Mouse (Mus musculus): ENCODE data around the gene Lpp. TPM values are rescaled to one million over a fixed set of nuclear protein-coding genes. Genes with fewer than 3 reads are reported as not detected.

The Lpp gene
- polyA plus RNA-seq, 1 experiment from 2014 or later = 10.3 TPM

GRCm38 (mm10) chr16:24785651-24786050 is 392.3 kb downstream of the Lpp start:
- H3K27me3 ChIP-seq (ENCODE audit: control insufficient read depth, insufficient read depth, low read depth, low read length) = no peaks in the 10 kb centered on the region
- no peak overlapping the region for H3K4me3 ChIP-seq (ENCODE audit: low read depth, low read length)
- no peak overlapping the region for H3K27ac ChIP-seq (ENCODE audit: low read length)
- H3K4me2 ChIP-seq (ENCODE audit: low read depth, low read length) = no peak overlapping the region
- H3K9me3 ChIP-seq (replicated peaks; ENCODE audit: control insufficient read depth, low read length) = no peaks in the 10 kb centered on the region
- ATAC-seq (ENCODE audit: low read depth) = no peak
- H3K4me1 ChIP-seq (ENCODE audit: control insufficient read depth, low read depth, low read length) = no peaks in the 10 kb centered on the region
- whole genome bisulfite sequencing (ENCODE audit: insufficient replicate concordance) = 38% methylated on average over 1 of the region's 1 CpGs
- H3K36me3 ChIP-seq (ENCODE audit: control insufficient read depth, insufficient read depth) = no peaks in the 10 kb centered on the region
- H3K9ac ChIP-seq (ENCODE audit: low read depth, low read length) = no peak overlapping the region

GRCm38 (mm10) chr16:24788973-24789372 is 395.7 kb downstream of the Lpp start:
- ATAC-seq (ENCODE audit: low read depth) = no peak
- Histone ChIP-seq H3K4me2 (ENCODE audit: low read depth, low read length) (no peak overlapping the region), H3K4me1 (ENCODE audit: control insufficient read depth, low read depth, low read length) (no peaks in the 10 kb centered on the region), H3K4me3 (ENCODE audit: low read depth, low read length) (no peak overlapping the region), H3K9ac (ENCODE audit: low read depth, low read length) (no peak overlapping the region), H3K9me3 (replicated peaks; ENCODE audit: control insufficient read depth, low read length) (no peaks in the 10 kb centered on the region), H3K36me3 (ENCODE audit: control insufficient read depth, insufficient read depth) (no peaks in the 10 kb centered on the region), H3K27me3 (ENCODE audit: control insufficient read depth, insufficient read depth, low read depth, low read length) (no peaks in the 10 kb centered on the region), H3K27ac (ENCODE audit: low read length) (no peak overlapping the region)
- WGBS (ENCODE audit: insufficient replicate concordance) = 58% methylated on average over 3 of the region's 3 CpGs

- Histone ChIP-seq H3K4me2 (ENCODE audit: low read depth, low read length) (no peak overlapping the region), H3K9me3 (replicated peaks; ENCODE audit: control insufficient read depth, low read length) (no peaks in the 10 kb centered on the region), H3K27ac (ENCODE audit: low read length) (no peak overlapping the region), H3K9ac (ENCODE audit: low read depth, low read length) (no peak overlapping the region), H3K4me1 (ENCODE audit: control insufficient read depth, low read depth, low read length) (no peaks in the 10 kb centered on the region), H3K4me3 (ENCODE audit: low read depth, low read length) (no peak overlapping the region), H3K36me3 (ENCODE audit: control insufficient read depth, insufficient read depth) (no peaks in the 10 kb centered on the region), H3K27me3 (ENCODE audit: control insufficient read depth, insufficient read depth, low read depth, low read length) (no peaks in the 10 kb centered on the region)
- 85% methylated on average over 1 of the region's 1 CpGs for WGBS (ENCODE audit: insufficient replicate concordance)
- no peak for ATAC-seq (ENCODE audit: low read depth)
Observed at GRCm38 (mm10) chr16:24791387-24791786, 398.1 kb downstream of the Lpp start.

GRCm38 (mm10) chr16:24791984-24792383 is 398.7 kb downstream of the Lpp start:
- no peaks in the 10 kb centered on the region for H3K27me3 ChIP-seq (ENCODE audit: control insufficient read depth, insufficient read depth, low read depth, low read length)
- H3K36me3 ChIP-seq (ENCODE audit: control insufficient read depth, insufficient read depth) = no peaks in the 10 kb centered on the region
- no peak overlapping the region for H3K9ac ChIP-seq (ENCODE audit: low read depth, low read length)
- no peak overlapping the region for H3K4me2 ChIP-seq (ENCODE audit: low read depth, low read length)
- no peak for ATAC-seq (ENCODE audit: low read depth)
- H3K4me3 ChIP-seq (ENCODE audit: low read depth, low read length) = no peak overlapping the region
- 71% methylated on average over 4 of the region's 4 CpGs for WGBS (ENCODE audit: insufficient replicate concordance)
- H3K4me1 ChIP-seq (ENCODE audit: control insufficient read depth, low read depth, low read length) = no peaks in the 10 kb centered on the region
- H3K27ac ChIP-seq (ENCODE audit: low read length) = no peak overlapping the region
- H3K9me3 ChIP-seq (replicated peaks; ENCODE audit: control insufficient read depth, low read length) = no peaks in the 10 kb centered on the region

- Histone ChIP-seq H3K9me3 (replicated peaks; ENCODE audit: control insufficient read depth, low read length) (no peaks in the 10 kb centered on the region), H3K9ac (ENCODE audit: low read depth, low read length) (no peak overlapping the region), H3K4me3 (ENCODE audit: low read depth, low read length) (no peak overlapping the region), H3K4me1 (ENCODE audit: control insufficient read depth, low read depth, low read length) (no peaks in the 10 kb centered on the region), H3K36me3 (ENCODE audit: control insufficient read depth, insufficient read depth) (no peaks in the 10 kb centered on the region), H3K4me2 (ENCODE audit: low read depth, low read length) (no peak overlapping the region), H3K27me3 (ENCODE audit: control insufficient read depth, insufficient read depth, low read depth, low read length) (no peaks in the 10 kb centered on the region), H3K27ac (ENCODE audit: low read length) (no peak overlapping the region)
- WGBS (ENCODE audit: insufficient replicate concordance) = 72% methylated on average over 4 of the region's 4 CpGs
- ATAC-seq (ENCODE audit: low read depth) = no peak
Observed at GRCm38 (mm10) chr16:24792836-24793235, 399.5 kb downstream of the Lpp start.

GRCm38 (mm10) chr16:24794665-24795064 is 401.4 kb downstream of the Lpp start:
- Histone ChIP-seq H3K9me3 (replicated peaks; ENCODE audit: control insufficient read depth, low read length) (no peaks in the 10 kb centered on the region), H3K4me3 (ENCODE audit: low read depth, low read length) (no peak overlapping the region), H3K36me3 (ENCODE audit: control insufficient read depth, insufficient read depth) (no peaks in the 10 kb centered on the region), H3K4me2 (ENCODE audit: low read depth, low read length) (no peak overlapping the region), H3K9ac (ENCODE audit: low read depth, low read length) (no peak overlapping the region), H3K27ac (ENCODE audit: low read length) (no peak overlapping the region), H3K4me1 (ENCODE audit: control insufficient read depth, low read depth, low read length) (no peaks in the 10 kb centered on the region), H3K27me3 (ENCODE audit: control insufficient read depth, insufficient read depth, low read depth, low read length) (no peaks in the 10 kb centered on the region)
- ATAC-seq (ENCODE audit: low read depth) = no peak
- 37% methylated on average over 2 of the region's 2 CpGs for WGBS (ENCODE audit: insufficient replicate concordance)

DNA sequence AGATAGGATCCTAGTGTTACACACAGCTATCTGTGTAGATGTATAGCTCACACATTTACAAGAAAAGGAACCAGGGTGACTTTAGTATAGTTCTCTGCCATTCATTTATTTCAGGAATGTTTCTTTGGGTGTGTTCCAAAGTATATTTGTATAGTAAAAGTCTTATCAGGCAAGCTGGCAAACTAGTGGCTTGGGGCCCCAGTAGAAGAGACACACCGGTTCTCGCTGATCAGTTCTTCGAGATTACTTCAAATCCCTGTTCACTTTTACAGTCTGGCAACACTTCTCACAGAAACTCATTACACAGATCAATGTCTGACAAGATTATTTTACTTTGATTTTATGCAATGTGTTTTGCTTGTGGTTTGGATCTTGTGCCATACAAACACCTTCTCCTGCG is 408.0 kb downstream of the Lpp start:
- H3K4me1 ChIP-seq (ENCODE audit: control insufficient read depth, low read depth, low read length) = no peaks in the 10 kb centered on the region
- no peaks in the 10 kb centered on the region for H3K9me3 ChIP-seq (replicated peaks; ENCODE audit: control insufficient read depth, low read length)
- H3K9ac ChIP-seq (ENCODE audit: low read depth, low read length) = no peak overlapping the region
- no peak overlapping the region for H3K4me2 ChIP-seq (ENCODE audit: low read depth, low read length)
- no peak overlapping the region for H3K27ac ChIP-seq (ENCODE audit: low read length)
- ATAC-seq (ENCODE audit: low read depth) = no peak
- H3K4me3 ChIP-seq (ENCODE audit: low read depth, low read length) = no peak overlapping the region
- WGBS (ENCODE audit: insufficient replicate concordance) = 55% methylated on average over 4 of the region's 4 CpGs
- H3K36me3 ChIP-seq (ENCODE audit: control insufficient read depth, insufficient read depth) = no peaks in the 10 kb centered on the region
- no peaks in the 10 kb centered on the region for H3K27me3 ChIP-seq (ENCODE audit: control insufficient read depth, insufficient read depth, low read depth, low read length)

DNA sequence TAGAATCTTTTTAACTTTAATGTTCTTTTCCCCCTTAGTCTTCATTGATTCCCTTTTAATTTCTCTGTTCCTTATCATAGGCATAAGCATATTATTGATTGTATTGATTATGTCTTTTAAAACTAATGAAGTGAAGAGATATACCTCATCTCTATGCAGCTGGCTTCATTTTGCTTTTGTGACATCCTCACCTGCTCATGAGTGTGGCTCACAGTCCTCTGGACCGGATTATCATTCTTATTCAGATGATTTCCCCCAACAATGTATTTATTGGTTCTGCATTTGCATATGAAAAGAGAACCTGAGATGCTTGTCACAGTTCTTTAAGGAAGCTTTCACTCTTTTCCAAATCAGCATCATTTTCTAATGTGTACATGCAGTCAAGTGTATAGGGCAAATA is 408.5 kb downstream of the Lpp start:
- Histone ChIP-seq H3K9ac (ENCODE audit: low read depth, low read length) (no peak overlapping the region), H3K27me3 (ENCODE audit: control insufficient read depth, insufficient read depth, low read depth, low read length) (no peaks in the 10 kb centered on the region), H3K9me3 (replicated peaks; ENCODE audit: control insufficient read depth, low read length) (no peaks in the 10 kb centered on the region), H3K4me2 (ENCODE audit: low read depth, low read length) (no peak overlapping the region), H3K36me3 (ENCODE audit: control insufficient read depth, insufficient read depth) (no peaks in the 10 kb centered on the region), H3K4me3 (ENCODE audit: low read depth, low read length) (no peak overlapping the region), H3K4me1 (ENCODE audit: control insufficient read depth, low read depth, low read length) (no peaks in the 10 kb centered on the region), H3K27ac (ENCODE audit: low read length) (no peak overlapping the region)
- no peak for ATAC-seq (ENCODE audit: low read depth)
- 70% methylated on average over 1 of the region's 1 CpGs for WGBS (ENCODE audit: insufficient replicate concordance)

DNA sequence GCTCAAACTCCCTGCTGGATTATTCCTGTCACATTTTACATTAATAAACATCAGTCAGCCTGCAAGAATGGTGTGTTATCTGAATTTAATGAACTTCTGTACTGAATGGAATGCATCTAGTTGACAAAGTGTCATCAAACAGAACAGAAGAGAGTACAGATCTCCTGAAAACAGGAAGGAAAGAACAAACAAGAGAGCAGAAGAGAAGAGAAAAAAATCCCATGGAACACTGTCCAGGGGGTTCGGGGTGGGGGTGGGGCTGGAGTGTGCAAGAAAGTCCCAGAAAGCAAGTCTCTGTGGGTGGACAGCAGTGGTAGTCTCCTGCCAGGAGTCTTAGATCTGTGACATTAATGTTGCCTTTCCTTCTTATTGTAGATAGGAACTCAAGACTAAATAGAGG is 412.8 kb downstream of the Lpp start:
- no peak overlapping the region for H3K4me3 ChIP-seq (ENCODE audit: low read depth, low read length)
- no peaks in the 10 kb centered on the region for H3K4me1 ChIP-seq (ENCODE audit: control insufficient read depth, low read depth, low read length)
- no peak overlapping the region for H3K4me2 ChIP-seq (ENCODE audit: low read depth, low read length)
- 76% methylated on average over 1 of the region's 1 CpGs for WGBS (ENCODE audit: insufficient replicate concordance)
- no peak overlapping the region for H3K27ac ChIP-seq (ENCODE audit: low read length)
- ATAC-seq (ENCODE audit: low read depth) = no peak
- H3K27me3 ChIP-seq (ENCODE audit: control insufficient read depth, insufficient read depth, low read depth, low read length) = no peaks in the 10 kb centered on the region
- H3K36me3 ChIP-seq (ENCODE audit: control insufficient read depth, insufficient read depth) = no peaks in the 10 kb centered on the region
- no peaks in the 10 kb centered on the region for H3K9me3 ChIP-seq (replicated peaks; ENCODE audit: control insufficient read depth, low read length)
- no peak overlapping the region for H3K9ac ChIP-seq (ENCODE audit: low read depth, low read length)

DNA sequence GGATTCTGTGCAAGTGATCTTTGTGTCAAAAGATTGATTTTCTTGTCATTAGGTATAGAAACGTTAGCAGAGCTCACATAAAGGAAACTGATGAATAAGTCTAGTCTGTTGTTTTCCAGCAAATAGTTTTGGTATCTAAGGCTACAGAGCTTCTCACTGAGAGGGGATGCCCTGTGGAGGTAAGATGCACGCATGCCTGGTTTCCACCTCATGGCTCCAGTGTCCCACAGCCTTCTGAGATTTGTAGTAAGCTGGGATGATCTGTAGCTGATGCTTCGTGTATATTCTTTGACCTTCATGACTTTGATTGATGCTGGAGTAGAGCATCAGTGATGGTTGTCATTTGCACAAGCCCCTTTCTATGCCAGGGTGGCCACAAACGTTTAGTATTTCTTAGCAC is 414.3 kb downstream of the Lpp start:
- H3K4me3 ChIP-seq (ENCODE audit: low read depth, low read length) = no peak overlapping the region
- H3K27me3 ChIP-seq (ENCODE audit: control insufficient read depth, insufficient read depth, low read depth, low read length) = no peaks in the 10 kb centered on the region
- H3K4me2 ChIP-seq (ENCODE audit: low read depth, low read length) = no peak overlapping the region
- no peak overlapping the region for H3K27ac ChIP-seq (ENCODE audit: low read length)
- no peaks in the 10 kb centered on the region for H3K4me1 ChIP-seq (ENCODE audit: control insufficient read depth, low read depth, low read length)
- 47% methylated on average over 4 of the region's 4 CpGs for WGBS (ENCODE audit: insufficient replicate concordance)
- no peak overlapping the region for H3K9ac ChIP-seq (ENCODE audit: low read depth, low read length)
- ATAC-seq (ENCODE audit: low read depth) = no peak
- H3K36me3 ChIP-seq (ENCODE audit: control insufficient read depth, insufficient read depth) = no peaks in the 10 kb centered on the region
- H3K9me3 ChIP-seq (replicated peaks; ENCODE audit: control insufficient read depth, low read length) = no peaks in the 10 kb centered on the region
